Mouse (Mus musculus) CH12.LX (cell line): ENCODE data around the gene Frmd8. TPM values are rescaled to one million over a fixed set of nuclear protein-coding genes. Genes with fewer than 3 reads are reported as not detected.

Experiments used
- DNase-seq: peaks from one replicate; pipeline ENCODE4 v3.0.0-alpha.2; 2013; ENCODE audit errors: extremely low read depth
- H3K27ac ChIP-seq: 2 replicates; pipeline ENCODE4 v1.5.1; 2012; ENCODE audit warnings: low read depth, mild to moderate bottlenecking, control low read depth, moderate library complexity; ENCODE audit not compliant: insufficient read depth
- H3K27me3 ChIP-seq: replicated peaks from 2 replicates; pipeline ENCODE3; 2012; ENCODE audit warnings: inconsistent platforms
- H3K36me3 ChIP-seq, 2 experiments: replicated peaks in 1 of 2; 2 replicates each; pipeline versions ENCODE3 to v1.6.1; 2012; ENCODE audit warnings: inconsistent platforms in 1 of 2, low read length in 1 of 2, mild to moderate bottlenecking in 1 of 2, mixed read lengths in 1 of 2, moderate library complexity in 1 of 2; ENCODE audit not compliant: control insufficient read depth in 1 of 2, insufficient read depth in 1 of 2
- H3K4me1 ChIP-seq, 2 experiments: 2 replicates each; pipeline ENCODE4 v1.6.1; 2012; ENCODE audit warnings: inconsistent platforms in 1 of 2, moderate library complexity in 1 of 2; ENCODE audit not compliant: insufficient read depth in 2 of 2, control insufficient read depth in 1 of 2
- H3K4me2 ChIP-seq: 2 replicates; pipeline ENCODE4 v1.6.1; 2012; ENCODE audit warnings: low read depth, mild to moderate bottlenecking, control low read depth; ENCODE audit not compliant: poor library complexity, insufficient read depth, severe bottlenecking
- H3K4me3 ChIP-seq, 3 experiments: fragments of 150-350 bp in 1 of 3; sonication (generic) in 1 of 3; replicated peaks in 1 of 3; 2 replicates each; pipeline versions ENCODE3 to v1.5.1; 2011 to 2012; ENCODE audit warnings: low read depth in 2 of 3, low read length in 2 of 3, mild to moderate bottlenecking in 2 of 3, moderate library complexity in 2 of 3, control low read depth in 1 of 3, improper control_type of control experiment in 1 of 3, inconsistent platforms in 1 of 3, mixed read lengths in 1 of 3; ENCODE audit not compliant: poor library complexity in 1 of 3
- H3K79me2 ChIP-seq: replicated peaks from 2 replicates; pipeline ENCODE4 v1.6.1; 2012; ENCODE audit warnings: mild to moderate bottlenecking, moderate library complexity; ENCODE audit not compliant: control insufficient read depth, poor library complexity, insufficient read depth, severe bottlenecking; ENCODE audit errors: extremely low read depth
- H3K9ac ChIP-seq: 2 replicates; pipeline ENCODE4 v1.6.1; 2012; ENCODE audit warnings: low read depth, mild to moderate bottlenecking, control low read depth, moderate library complexity; ENCODE audit not compliant: insufficient read depth
- H3K9me3 ChIP-seq: replicated peaks from 2 replicates; pipeline ENCODE3; 2012; ENCODE audit warnings: low read length, inconsistent platforms, mixed read lengths
- BHLHE40 ChIP-seq: IDR thresholded peaks from 2 replicates; pipeline ENCODE4 v1.6.1; 2011; ENCODE audit warnings: mild to moderate bottlenecking, low read depth, low read length, improper control_type of control experiment
- CHD2 ChIP-seq: IDR thresholded peaks from 2 replicates; pipeline ENCODE4 v1.6.1; 2011; ENCODE audit warnings: low read length, improper control_type of control experiment
- CTCF ChIP-seq, 2 experiments: IDR thresholded peaks in 1 of 2; conservative IDR thresholded peaks in 1 of 2; 2 replicates each; pipeline ENCODE4 v1.5.1; 2011 to 2012; ENCODE audit warnings: low read depth in 2 of 2, low read length in 2 of 2, improper control_type of control experiment in 1 of 2, inconsistent platforms in 1 of 2, mild to moderate bottlenecking in 1 of 2, moderate library complexity in 1 of 2
- EP300 ChIP-seq: IDR thresholded peaks from 2 replicates; pipeline ENCODE4 v1.6.1; 2011; ENCODE audit warnings: low read length, improper control_type of control experiment
- ETS1 ChIP-seq: conservative IDR thresholded peaks from 2 replicates; pipeline ENCODE4 v1.6.1; 2012; ENCODE audit warnings: low read depth, mild to moderate bottlenecking, inconsistent platforms, low read length, improper control_type of control experiment, moderate library complexity
- GABPA ChIP-seq: IDR thresholded peaks from 2 replicates; pipeline ENCODE4 v1.6.1; 2012; ENCODE audit warnings: low read depth, low read length, improper control_type of control experiment, inconsistent platforms; ENCODE audit not compliant: insufficient replicate concordance
- IRF4 ChIP-seq: IDR thresholded peaks from 2 replicates; pipeline ENCODE4 v1.6.1; 2014; ENCODE audit warnings: low read depth, mild to moderate bottlenecking, inconsistent platforms, low read length, improper control_type of control experiment
- JUN ChIP-seq: IDR thresholded peaks from 2 replicates; pipeline ENCODE4 v1.6.1; 2011; ENCODE audit warnings: low read depth, mild to moderate bottlenecking, low read length, improper control_type of control experiment, moderate library complexity; ENCODE audit not compliant: insufficient read depth
- MAX ChIP-seq: IDR thresholded peaks from 2 replicates; pipeline ENCODE4 v1.6.1; 2011; ENCODE audit warnings: low read length, improper control_type of control experiment
- MEF2A ChIP-seq: IDR thresholded peaks from 2 replicates; pipeline ENCODE4 v1.6.1; 2014; ENCODE audit warnings: low read depth, mild to moderate bottlenecking, inconsistent platforms, low read length, improper control_type of control experiment, borderline replicate concordance
- MXI1 ChIP-seq: IDR thresholded peaks from 2 replicates; pipeline ENCODE4 v1.6.1; 2011; ENCODE audit warnings: mild to moderate bottlenecking, low read depth, low read length, improper control_type of control experiment
- MYC ChIP-seq: IDR thresholded peaks from 2 replicates; pipeline ENCODE4 v1.6.1; 2011; ENCODE audit warnings: low read depth, mild to moderate bottlenecking, improper control_type of control experiment, low read length
- NRF1 ChIP-seq: IDR thresholded peaks from 2 replicates; pipeline ENCODE4 v1.6.1; 2014; ENCODE audit warnings: low read depth, mild to moderate bottlenecking, inconsistent platforms, low read length, improper control_type of control experiment, moderate library complexity
- TBP ChIP-seq: conservative IDR thresholded peaks from 2 replicates; pipeline ENCODE4 v1.6.1; 2011; ENCODE audit warnings: low read depth, low read length, improper control_type of control experiment
- UBTF ChIP-seq: IDR thresholded peaks from 2 replicates; pipeline ENCODE4 v1.6.1; 2012; ENCODE audit warnings: low read depth, mild to moderate bottlenecking, inconsistent platforms, low read length, improper control_type of control experiment, moderate library complexity
- USF1 ChIP-seq: IDR thresholded peaks from 2 replicates; pipeline ENCODE4 v1.6.1; 2014; ENCODE audit warnings: low read depth, mild to moderate bottlenecking, inconsistent platforms, low read length, improper control_type of control experiment
- ZC3H11A ChIP-seq: IDR thresholded peaks from 2 replicates; pipeline ENCODE4 v1.6.1; 2012; ENCODE audit warnings: low read depth, mild to moderate bottlenecking, inconsistent platforms, low read length, improper control_type of control experiment
- ZKSCAN1 ChIP-seq: IDR thresholded peaks from 2 replicates; pipeline ENCODE4 v1.6.1; 2012; ENCODE audit warnings: low read depth, inconsistent platforms, low read length, improper control_type of control experiment, borderline replicate concordance
- ZMIZ1 ChIP-seq: IDR thresholded peaks from 2 replicates; pipeline ENCODE4 v1.6.1; 2012; ENCODE audit warnings: low read depth, mild to moderate bottlenecking, inconsistent platforms, low read length, improper control_type of control experiment
- ZNF384 ChIP-seq: IDR thresholded peaks from 2 replicates; pipeline ENCODE4 v1.6.1; 2012; ENCODE audit warnings: low read depth, low read length, improper control_type of control experiment, inconsistent platforms
- dilution Hi-C: fragments of 300-500 bp; cut with MboI; formaldehyde crosslinking; loops from 2 replicates; pipeline ENCODE4 v1.14.3; 2020; ENCODE audit warnings: low sequenced_read_pairs; ENCODE audit not compliant: extremely low pct_unique_long_range_greater_than_20kb, extremely low pct_ligation_motif_present
- in situ Hi-C: fragments of 300-500 bp; cut with MboI; formaldehyde crosslinking; loops from 3 replicates; pipeline ENCODE4 v1.14.3; 2019; ENCODE audit warnings: low sequenced_read_pairs, low pct_ligation_motif_present, low pct_unique_long_range_greater_than_20kb, mixed read lengths
- polyA plus RNA-seq: library from polyadenylated mRNA; unstranded; fragments of >175 nt; gene quantifications from 2 replicates; pipeline ENCODE4 v1.2.1, GENCODE M21; 2012; ENCODE audit warnings: low read depth; ENCODE audit not compliant: insufficient read length
- total RNA-seq, 2 experiments: library from RNA; depleted of rRNA; stranded (reverse); fragments of 300-350 nt in 1 of 2; fragments of >200 nt in 1 of 2; gene quantifications; 2 replicates each; pipeline ENCODE4 v1.2.3; 2012 to 2014

The Frmd8 gene
- total and polyA plus RNA-seq, 3 experiments: 13.5 to 30.7 (median 25.2) TPM

DNA sequence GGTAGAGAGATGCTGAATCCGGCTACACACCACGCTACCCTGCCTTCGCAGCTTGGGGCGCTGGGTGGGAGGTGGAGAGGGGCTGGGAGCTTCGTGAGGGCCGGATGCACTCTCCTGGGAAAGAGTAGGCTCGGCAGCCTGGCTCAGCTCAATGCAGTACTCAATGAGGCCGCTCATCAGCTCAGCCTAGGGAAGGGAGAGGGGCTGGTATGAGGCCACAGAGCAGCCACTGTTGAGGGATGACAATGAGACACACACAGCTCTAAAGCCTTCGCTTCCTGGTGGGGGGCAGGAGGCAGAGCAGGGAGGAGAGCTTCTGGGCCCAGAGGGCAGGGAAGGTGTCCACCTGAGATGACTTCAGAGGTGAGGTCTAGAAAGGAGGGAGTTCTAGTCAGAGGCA, 18.5 kb downstream of the Frmd8 start:
- TF ChIP-seq BHLHE40: no peak
- no peak for TF ChIP-seq MEF2A
- no peak for TF ChIP-seq IRF4
- TF ChIP-seq ZMIZ1: no peak
- no peak for TF ChIP-seq JUN
- TF ChIP-seq NRF1: no peak
- TF ChIP-seq GABPA: no peak
- no peak for TF ChIP-seq ZC3H11A
- no peak for TF ChIP-seq TBP
- no peak for TF ChIP-seq ZKSCAN1
- no peak for TF ChIP-seq ETS1
- no peak for TF ChIP-seq USF1
- TF ChIP-seq ZNF384: no peak
- no peak for TF ChIP-seq MYC
- no peak for TF ChIP-seq CHD2
- no peak for TF ChIP-seq UBTF
- TF ChIP-seq MAX: no peak
- TF ChIP-seq CTCF (conservative IDR thresholded peaks at IDR 0.05 in 1 of 2, IDR thresholded peaks at IDR 0.05 in 1 of 2; ENCODE audit: low read depth in 2 of 2, low read length in 2 of 2): no peak
- no peak for TF ChIP-seq EP300
- no peak for TF ChIP-seq MXI1
- Histone ChIP-seq H3K4me2 (no peak overlapping the region), H3K4me3 (no peak overlapping the region), H3K4me1 (peaks cover under 1 to 2% of the 10 kb centered on the region in 2 experiments; a peak in 2 of 4 replicates), H3K9ac (no peak overlapping the region), H3K9me3 (no peaks in the 10 kb centered on the region), H3K79me2 (no peaks in the 10 kb centered on the region), H3K27ac (no peak overlapping the region), H3K36me3 (peaks cover 72 to 85% of the 10 kb centered on the region in 2 experiments), H3K27me3 (no peaks in the 10 kb centered on the region)
- dilution Hi-C loops: no loop called here
- no peak for DNase-seq
- in situ Hi-C loops: no loop called here

DNA sequence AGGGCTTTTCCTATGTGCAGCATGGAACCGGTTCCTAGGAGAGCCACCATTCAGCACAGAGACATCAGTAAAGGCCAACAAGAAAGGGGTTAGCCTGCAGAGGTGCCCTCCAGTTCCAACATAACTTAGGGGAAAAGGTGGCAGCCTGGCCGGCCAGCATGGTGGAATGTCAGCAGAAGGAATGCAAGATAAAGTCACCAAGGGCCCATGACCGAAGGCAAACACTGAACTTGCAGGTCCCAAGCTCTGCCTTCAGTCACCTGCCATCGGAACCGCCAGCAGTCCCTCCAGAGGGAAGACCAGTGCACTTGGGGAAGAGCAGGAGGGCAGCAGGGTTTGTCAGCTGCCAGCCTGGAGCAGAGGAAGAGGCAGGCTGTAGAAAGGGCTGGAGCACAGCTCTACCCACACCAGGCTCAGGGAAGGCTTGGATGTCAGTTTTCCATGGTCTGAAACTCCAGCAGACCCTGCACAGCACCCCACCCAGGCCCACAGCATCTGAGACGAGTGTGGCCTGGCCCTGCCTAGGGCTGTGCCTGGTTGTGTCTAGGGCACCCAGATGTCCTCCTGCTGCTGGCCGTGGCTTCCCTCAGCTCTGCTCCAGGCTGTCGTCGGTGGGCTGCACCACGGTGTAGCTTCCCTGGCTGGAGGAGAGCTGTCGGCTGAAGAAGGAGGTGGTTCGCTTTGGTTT, 22.9 kb downstream of the Frmd8 start:
- Histone ChIP-seq H3K4me3 (no peak overlapping the region), H3K27ac (no peak overlapping the region), H3K27me3 (no peaks in the 10 kb centered on the region), H3K9ac (no peak overlapping the region), H3K9me3 (no peaks in the 10 kb centered on the region), H3K4me1 (peaks cover 2 to 36% of the 10 kb centered on the region in 2 experiments; a peak in 3 of 4 replicates), H3K36me3 (peaks cover 40 to 55% of the 10 kb centered on the region in 2 experiments), H3K4me2 (no peak overlapping the region), H3K79me2 (peaks cover 6% of the 10 kb centered on the region; the same call in 1 of the 2 replicates)
- no peak for TF ChIP-seq UBTF
- dilution Hi-C loops (no loop called here), in situ Hi-C loops (no loop called here)
- DNase-seq: no peak
